Mouse (Mus musculus): Measurements from ENCODE around the gene Emc10. TPM values are rescaled to one million over a fixed set of nuclear protein-coding genes. Genes with fewer than 3 reads are reported as not detected.

The Emc10 gene
- total RNA-seq, 4 experiments from 2014 or later = 73.8 to 84.8 (median 83.7) TPM

- DNase-seq (ENCODE audit: low spot score) = no peak
Observed at GRCm38 (mm10) chr7:44485572-44486195, 10.6 kb downstream of the Emc10 start.

DNA sequence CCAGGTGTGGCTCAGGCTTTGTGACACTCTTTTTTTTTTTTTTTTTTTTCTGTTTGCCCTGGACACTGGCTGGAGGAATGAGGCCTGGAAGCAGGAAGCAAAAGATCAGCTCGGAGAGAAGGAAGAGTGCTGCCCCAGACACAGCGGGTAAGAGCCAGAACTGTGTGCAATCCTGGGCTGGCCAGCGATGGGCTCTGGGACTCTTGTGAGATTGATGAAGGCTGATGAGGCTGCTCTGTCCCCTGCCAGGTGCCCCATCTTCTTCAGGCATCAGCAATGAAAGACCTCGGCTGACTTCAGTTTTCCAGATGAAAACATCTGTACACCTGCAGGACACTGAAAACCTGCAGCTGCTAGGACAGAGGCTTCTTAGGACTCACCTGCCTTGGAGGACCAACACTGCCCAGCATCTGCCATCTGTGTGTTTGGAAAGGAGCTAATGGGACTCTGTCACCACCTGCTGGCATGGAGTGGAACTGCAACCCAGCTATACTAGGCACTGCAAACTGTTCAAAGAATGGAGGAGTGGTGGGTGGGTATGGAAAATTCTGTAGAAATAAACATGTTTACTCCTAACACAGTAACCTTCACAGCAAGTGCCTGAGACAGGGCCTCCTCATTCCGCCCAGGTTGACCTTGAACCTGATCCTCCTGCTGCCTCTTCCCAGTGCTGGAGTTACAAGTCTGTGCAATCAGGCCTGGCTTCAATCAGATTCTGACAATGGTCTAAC lies 11.3 kb downstream of the Emc10 start:
- peak; percentile 66 for DNase-seq (ENCODE audit: low spot score)

- DNase-seq (ENCODE audit: low spot score) = no peak
Observed at GRCm38 (mm10) chr7:44484109-44484508, 12.2 kb downstream of the Emc10 start.

DNA sequence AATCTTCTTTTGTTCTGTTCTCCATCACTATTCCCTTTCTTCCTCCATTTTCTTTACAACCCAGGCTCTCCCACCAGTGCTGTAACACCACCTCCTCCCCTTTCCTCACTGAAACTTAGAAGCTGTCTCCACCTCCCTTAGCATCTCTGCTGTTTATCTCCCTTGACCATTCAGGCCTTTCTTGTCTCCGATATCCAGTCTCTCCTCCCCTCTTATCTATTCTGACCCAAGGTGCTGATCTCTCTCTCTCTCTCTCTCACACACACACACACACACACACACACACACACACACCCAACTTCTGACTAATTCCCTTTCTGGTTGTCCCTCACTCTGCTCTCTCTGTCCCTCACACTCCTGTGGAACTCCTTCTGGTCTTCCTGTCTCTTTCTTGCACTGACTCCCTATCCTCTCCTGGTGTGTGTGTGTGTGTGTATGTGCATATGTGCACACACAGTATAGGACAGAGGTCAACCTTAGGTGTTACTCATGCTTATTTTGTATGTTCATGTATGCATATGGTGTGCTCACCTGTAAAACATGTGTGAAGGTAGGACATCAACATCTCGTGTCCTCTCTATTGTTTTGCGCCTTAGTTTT lies 13.4 kb downstream of the Emc10 start:
- DNase-seq (ENCODE audit: low spot score) = no peak

DNA sequence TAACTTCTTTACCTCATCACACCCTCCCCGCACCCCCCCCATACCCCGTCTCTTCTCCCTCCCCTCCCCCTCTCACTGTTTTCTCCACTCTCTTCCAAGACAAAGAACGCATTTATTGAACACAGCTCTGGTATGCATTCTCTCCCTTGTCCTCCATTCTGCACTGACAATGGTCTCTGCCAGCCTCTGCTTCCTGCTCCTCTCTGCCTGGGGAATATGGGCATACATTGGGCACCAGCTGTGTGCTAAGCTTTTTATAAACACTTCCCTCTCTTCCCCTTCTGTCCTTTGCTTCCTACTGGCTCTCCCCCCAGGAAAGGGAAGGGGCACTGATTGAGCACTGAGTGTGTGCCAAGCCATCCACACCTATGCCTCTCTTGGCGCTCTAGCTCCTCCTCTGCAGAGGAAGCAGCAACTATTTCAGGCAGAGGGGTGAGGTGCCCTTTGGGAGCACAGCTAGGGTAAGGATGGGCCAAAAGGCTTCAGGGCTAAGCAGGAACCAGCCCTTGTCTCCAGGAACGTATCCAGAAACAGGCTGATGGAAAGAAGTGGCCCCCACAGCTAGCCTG lies 21.2 kb downstream of the Emc10 start:
- no peak for DNase-seq (ENCODE audit: low spot score)

GRCm38 (mm10) chr7:44474419-44474818 lies 21.9 kb downstream of the Emc10 start:
- peak; percentile 67 for DNase-seq (ENCODE audit: low spot score)

DNA sequence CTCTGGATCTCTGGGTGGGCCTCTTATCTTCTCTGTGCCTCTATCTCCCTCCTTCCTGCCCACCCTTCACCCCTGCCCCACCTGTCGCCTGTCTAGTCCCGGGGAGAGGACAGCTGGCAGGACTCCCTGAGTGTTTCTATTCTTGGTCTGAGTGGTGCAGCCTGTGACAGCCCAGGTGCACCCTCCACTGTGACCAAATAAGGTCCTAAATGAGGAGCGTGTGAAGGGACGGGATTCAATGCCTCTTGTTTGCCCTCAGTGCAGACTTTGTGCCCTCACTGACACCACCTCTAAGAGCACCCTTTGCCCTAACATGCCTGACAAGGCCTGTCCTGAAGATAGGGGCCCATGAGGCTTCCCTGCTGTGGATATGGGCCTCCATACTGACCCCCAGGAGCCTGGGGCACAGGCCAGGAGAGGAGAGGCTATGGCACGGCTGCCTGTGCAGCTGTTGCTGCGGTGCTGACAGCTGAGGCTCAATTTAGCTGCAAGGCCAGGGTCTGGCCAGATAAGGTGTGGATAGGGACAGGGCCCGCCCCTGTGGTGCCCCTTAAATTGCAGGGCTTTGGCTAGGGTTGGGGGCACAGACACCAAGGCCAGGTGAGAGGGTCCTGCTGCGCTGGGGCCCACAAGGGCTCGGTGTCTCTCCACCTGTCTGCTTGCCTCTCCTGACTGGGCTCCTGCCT lies 23.2 kb downstream of the Emc10 start:
- DNase-seq (ENCODE audit: low spot score) = peak; percentile 73

GRCm38 (mm10) chr7:44472558-44472885 lies 23.8 kb downstream of the Emc10 start:
- no peak for DNase-seq (ENCODE audit: low spot score)

DNA sequence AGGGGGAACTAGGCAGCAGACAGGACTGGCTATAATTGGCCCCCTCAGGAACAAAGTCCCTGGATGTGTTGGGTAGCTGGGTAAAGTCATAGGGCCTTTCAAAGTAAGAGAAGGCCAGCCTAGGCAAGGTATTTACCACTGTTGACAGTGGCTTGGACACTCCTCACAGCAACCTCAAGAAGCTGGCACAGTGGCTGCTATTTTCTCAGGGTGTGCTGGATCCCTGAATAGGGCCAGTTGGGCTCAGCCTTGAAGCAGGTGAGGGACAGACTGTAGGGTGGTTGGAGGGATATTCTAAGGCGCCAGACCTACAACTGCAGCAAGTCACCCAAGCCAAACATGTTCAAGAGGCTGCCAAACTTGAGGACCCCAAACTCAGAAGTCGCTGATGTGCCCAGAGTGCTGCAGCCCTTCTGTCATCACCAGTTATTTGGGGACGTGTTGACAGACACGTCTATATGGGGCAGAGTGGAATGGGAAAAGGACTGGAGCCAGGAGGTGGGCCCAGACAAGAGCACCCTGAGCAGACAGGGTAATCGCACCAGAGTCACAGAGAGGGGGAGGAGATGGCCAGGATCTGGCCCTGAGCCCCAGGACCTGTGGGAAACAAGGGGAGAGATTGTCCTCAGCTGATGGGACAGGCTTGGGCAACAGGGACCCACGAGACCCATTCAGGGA lies 24.3 kb downstream of the Emc10 start:
- peak; percentile 74 for DNase-seq (ENCODE audit: low spot score)

DNA sequence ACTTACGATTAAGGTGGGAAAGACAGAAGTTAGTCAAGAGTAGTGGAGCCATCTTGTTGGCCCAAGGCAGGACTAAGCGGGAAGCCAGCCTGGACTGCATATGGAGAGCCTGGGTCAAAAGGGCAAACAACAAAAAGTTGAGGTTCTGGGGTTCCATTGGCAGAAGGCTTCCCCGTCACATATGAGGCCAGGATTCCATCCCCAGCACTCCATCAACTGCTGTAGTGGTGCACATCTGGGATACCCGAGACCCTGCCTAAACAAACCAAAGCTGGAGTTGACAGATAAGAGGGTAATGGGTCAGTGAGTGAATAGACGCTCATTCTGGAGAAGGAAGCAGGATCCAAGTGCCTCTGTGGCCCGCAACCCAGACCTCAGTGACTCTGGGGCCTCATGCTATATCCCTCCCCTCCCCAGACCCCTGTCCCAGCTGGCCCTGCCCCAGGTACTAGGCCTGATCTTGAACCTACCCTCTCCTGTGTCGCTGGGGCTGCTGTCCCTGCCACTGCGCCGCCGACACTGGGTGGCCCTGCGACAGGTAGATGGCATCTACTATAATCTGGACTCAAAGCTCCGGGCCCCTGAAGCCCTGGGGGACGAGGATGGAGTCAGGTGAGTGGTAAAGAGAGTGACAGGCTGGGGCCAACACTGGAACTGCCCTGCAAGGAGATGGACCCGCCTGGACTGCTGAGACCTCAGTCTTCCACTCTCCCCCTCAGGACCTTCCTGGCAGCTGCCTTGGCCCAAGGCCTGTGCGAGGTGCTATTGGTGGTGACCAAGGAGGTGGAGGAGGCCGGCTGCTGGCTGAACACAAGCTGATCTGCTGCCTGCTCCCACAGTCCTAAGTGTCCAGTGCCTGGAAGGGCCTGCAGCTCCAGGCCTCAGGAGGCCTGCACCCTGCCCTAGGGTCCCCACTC lies 25.4 kb downstream of the Emc10 start:
- DNase-seq (ENCODE audit: low spot score) = no peak

DNA sequence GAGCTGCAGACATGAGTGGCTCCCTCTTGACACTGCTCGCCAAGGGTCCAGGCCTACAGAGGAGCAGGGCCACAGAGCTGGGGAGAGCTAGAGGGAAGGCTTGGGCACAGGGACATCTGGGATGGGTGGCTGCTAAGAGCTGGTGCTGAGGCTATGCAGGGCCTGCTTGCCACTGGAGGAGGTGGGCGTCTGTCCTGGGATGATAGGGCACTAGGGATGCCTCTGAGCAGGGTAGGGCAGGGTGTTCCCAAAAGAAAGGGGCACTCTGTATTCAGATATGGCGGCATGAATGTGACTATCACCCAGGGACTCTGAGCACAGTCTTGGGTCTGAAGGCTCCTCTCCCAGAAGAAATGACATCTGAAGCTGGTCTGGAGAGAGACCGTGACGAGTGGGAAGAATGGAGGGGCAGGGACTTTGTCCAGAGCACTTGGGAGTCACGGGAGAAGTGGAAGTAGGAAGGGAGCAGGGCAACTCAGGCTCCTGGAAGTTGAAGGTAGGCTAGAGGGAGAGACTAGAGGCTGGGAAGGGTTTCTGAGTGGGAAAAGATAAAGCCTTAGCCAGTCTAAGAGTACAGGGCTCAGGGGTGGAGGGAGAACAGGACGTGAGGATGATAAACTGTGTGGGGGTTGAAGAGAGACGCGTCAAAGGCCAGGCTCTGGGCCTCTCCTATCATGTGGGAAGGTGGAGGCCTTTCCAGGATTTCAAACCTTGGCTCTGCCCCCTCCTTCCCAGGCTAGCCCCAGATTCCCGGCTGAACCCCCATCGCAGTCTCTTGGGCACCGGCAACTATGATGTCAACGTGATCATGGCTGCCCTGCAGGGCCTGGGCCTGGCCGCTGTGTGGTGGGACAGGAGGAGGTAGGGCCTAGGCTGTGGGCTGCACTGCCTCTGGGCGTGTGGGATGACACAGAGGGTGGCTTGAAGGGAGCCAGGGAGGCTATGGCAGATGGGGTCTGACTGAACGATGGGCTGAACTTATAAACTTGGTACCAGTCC lies 26.4 kb downstream of the Emc10 start:
- no peak for DNase-seq (ENCODE audit: low spot score)

DNA sequence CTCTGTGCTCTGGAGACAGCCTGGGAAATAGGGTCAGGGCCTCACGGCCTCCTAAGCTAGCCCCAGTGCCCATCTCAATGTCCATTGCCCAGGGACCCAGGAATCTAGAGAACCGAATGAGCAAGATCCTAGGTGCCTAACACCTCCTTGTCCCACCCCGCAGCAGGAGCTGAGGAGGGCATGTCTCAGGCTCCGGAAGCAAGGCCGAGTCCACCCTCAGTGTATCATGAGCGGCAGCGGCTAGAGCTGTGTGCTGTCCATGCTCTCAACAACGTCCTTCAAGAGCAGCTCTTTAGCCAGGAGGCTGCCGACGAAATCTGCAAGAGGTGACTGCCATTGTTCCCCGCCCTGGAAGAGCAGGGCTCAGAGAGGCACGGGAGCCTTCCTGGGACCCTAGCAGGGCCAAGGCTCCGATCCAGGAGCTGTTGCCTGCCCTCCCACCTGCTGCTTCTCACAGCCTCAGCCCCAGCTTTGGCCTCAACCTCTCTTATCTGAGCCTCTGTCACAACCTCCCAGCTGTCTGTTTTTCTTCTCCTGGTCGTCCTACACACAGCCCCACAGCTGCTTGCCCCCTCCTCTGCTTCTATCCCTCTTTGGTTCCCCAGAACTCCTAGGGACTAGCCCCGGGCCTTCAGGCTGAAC lies 27.6 kb downstream of the Emc10 start:
- no peak for DNase-seq (ENCODE audit: low spot score)

DNA sequence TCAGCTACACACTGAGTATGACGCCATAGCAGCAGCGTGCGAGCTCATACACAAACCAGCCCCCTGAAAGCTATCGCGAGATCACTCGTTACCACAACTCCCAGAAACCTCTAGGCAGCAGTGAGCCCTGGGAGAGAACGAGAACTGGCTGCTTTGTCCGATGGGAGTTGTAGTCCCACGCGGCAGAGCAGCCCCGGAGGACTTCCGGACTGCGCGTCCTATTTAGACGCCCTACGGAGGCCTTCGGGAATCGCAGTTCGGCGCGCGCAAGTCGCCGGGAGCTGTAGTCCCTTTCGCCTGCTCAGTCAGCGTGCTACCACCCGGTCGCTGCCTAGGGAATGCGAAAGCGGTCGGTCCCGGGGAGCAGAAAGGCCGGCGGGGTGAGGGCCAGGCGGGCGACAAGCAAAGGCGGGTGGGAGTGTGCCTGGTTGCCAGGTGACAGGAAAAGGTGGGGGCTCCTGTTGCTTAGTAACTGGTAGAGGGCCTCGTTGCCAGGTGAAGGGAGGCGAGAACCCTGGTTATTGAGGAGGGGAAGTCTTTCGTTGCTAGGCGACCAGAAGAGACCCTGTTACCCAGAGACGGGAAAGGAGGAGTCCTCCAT lies 28.4 kb downstream of the Emc10 start, which contains the start of gene Josd2:
Gene Josd2 (plus strand): TSS at position 170 of the 601 bp plus-strand sequence.
- DNase-seq (ENCODE audit: low spot score) = peak; percentile 97

GRCm38 (mm10) chr7:44466888-44467311 lies 29.4 kb downstream of the Emc10 start:
- no peak for DNase-seq (ENCODE audit: low spot score)

- no peak for DNase-seq (ENCODE audit: low spot score)
Observed at GRCm38 (mm10) chr7:44466006-44466887, 30.1 kb downstream of the Emc10 start.

DNA sequence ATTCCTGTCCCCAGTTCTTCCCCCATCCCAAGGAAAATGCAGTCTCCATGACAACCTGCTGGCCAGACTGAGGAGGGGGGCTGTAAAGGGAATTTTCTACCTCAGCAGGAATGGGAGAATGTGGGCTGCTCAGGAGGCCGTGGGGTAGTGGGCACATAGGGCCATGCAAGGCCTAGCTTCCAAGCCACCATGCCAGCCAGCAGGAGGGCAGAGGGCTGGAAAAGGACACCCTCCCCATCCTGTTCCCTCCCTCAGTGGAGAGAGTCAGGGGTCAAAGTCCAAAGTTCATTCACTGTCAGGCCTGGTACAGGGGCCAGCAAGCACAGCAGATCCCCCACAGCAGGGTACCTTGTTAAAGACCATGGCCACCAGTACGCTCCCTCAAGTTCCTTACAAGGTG lies 31.2 kb downstream of the Emc10 start, which contains the start of gene Aspdh:
Gene Aspdh (plus strand): TSS at position 281 of the 400 bp plus-strand sequence.
- no peak for DNase-seq (ENCODE audit: low spot score)

GRCm38 (mm10) chr7:44464511-44464910 lies 31.8 kb downstream of the Emc10 start:
- DNase-seq (ENCODE audit: low spot score) = no peak

All from heart, adult 8-10 months (tissue).